Mouse (Mus musculus) thymus, adult 2 months (tissue): Measurements from ENCODE around the gene Stk31.

ENCODE experiments used
- CTCF ChIP-seq: fragments of 200-500 bp; IDR thresholded peaks from 2 replicates; pipeline ENCODE4 v1.5.1; 2012; ENCODE audit warnings: mild to moderate bottlenecking, control low read depth, low read length, moderate library complexity, borderline replicate concordance; ENCODE audit not compliant: control insufficient read depth, poor library complexity, insufficient read depth; ENCODE audit errors: extremely low read depth
- POLR2A ChIP-seq: fragments of 200-500 bp; IDR thresholded peaks from 2 replicates; pipeline ENCODE4 v1.6.1; 2012; ENCODE audit warnings: mild to moderate bottlenecking, low read length, control low read depth, moderate library complexity; ENCODE audit not compliant: control insufficient read depth, poor library complexity, insufficient read depth; ENCODE audit errors: extremely low read depth

DNA sequence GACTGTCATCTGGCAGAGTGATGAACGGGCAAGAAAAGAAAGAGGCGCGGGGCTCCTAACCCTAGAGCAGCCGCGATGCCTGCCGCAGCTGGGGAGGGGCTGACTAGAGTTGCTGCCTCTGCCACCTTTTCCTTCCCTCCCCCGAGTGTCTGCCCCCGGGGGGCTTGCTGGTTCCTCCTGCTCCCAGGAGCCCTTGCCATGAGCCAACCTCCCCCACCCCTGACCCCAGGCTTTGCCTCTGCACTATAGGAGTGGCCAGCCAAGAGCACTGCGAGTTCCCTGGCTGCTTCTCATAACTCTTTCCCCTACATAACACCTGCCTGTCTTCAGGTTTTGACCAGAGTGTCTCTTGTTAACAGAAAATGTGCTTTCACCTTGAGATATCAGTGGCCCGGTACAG, 96.1 kb downstream of the Stk31 start:
- no peak for TF ChIP-seq POLR2A
- TF ChIP-seq CTCF = no peak
